Mouse (Mus musculus) limb, embryonic 13.5 days (tissue): ENCODE data around the gene Wfdc10. TPM values are rescaled to one million over a fixed set of nuclear protein-coding genes. Genes with fewer than 3 reads are reported as not detected.
"Not testable (repeated sequence)": the region's sequence is repeated elsewhere in the genome, so short reads cannot be mapped to it uniquely, and the experiment has no call there.

Experiments
- ATAC-seq: fragments of 200-750 bp; cut with Nextera tagmentation; 2 replicates; pipeline ENCODE4 v1.8.0; 2017; ENCODE audit warnings: low read depth, moderate number of reproducible peaks, moderate TSS enrichment; ENCODE audit not compliant: low FRiP score
- H3K27ac ChIP-seq: fragments of 300-500 bp; sonication (generic); 2 replicates; pipeline ENCODE4 v1.5.1; 2015; ENCODE audit warnings: inconsistent platforms, mild to moderate bottlenecking, moderate library complexity
- H3K27me3 ChIP-seq: fragments of 300-500 bp; sonication (generic); 2 replicates; pipeline ENCODE4 v1.6.1; 2015; ENCODE audit warnings: mild to moderate bottlenecking, inconsistent platforms
- H3K36me3 ChIP-seq: fragments of 300-500 bp; sonication (generic); 2 replicates; pipeline ENCODE4 v1.6.1; 2015; ENCODE audit warnings: inconsistent platforms, mild to moderate bottlenecking, moderate library complexity
- H3K4me1 ChIP-seq: fragments of 300-500 bp; sonication (generic); 2 replicates; pipeline ENCODE4 v1.6.1; 2015; ENCODE audit warnings: inconsistent platforms
- H3K4me2 ChIP-seq: fragments of 300-500 bp; sonication (generic); replicated peaks from 2 replicates; pipeline ENCODE4 v1.6.1; 2015; ENCODE audit warnings: inconsistent platforms, mild to moderate bottlenecking, moderate library complexity
- H3K4me3 ChIP-seq: fragments of 300-500 bp; sonication (generic); 2 replicates; pipeline ENCODE4 v1.5.1; 2015; ENCODE audit warnings: moderate library complexity, mild to moderate bottlenecking, inconsistent platforms
- H3K9ac ChIP-seq: fragments of 300-500 bp; sonication (generic); 2 replicates; pipeline ENCODE4 v1.6.1; 2015; ENCODE audit warnings: mild to moderate bottlenecking, inconsistent platforms
- H3K9me3 ChIP-seq: fragments of 300-500 bp; sonication (generic); 2 replicates; pipeline ENCODE4 v1.6.1; 2016; ENCODE audit warnings: inconsistent platforms
- WGBS: fragments of 180-500 bp; shearing (Covaris S2); methylation state at CpG from one replicate; pipeline ENCODE4 v1.1.7; 2015; 5-methylcytosine and 5-hydroxymethylcytosine counted together
- polyA plus RNA-seq: library from polyadenylated mRNA; unstranded; fragments of >200 nt; fragmentation: Nextera tagmentation; extraction: Ambion mirVana; gene quantifications from 2 replicates; pipeline ENCODE4 v1.2.1, GENCODE M21; 2015

Wfdc10 gene
- polyA plus RNA-seq = not detected in 2 replicates

GRCm38 (mm10) chr2:164655858-164656257 is at the start of gene Wfdc10:
Gene Wfdc10 (plus strand): TSS chr2:164656046.
- no peaks in the 10 kb centered on the region for H3K9me3 ChIP-seq
- H3K27ac ChIP-seq = no peak within 1 kb of the TSS
- H3K36me3 ChIP-seq = no peaks in the 10 kb centered on the region
- H3K4me1 ChIP-seq = no peaks in the 10 kb centered on the region
- no peak within 1 kb of the TSS for H3K9ac ChIP-seq
- no peak for ATAC-seq
- H3K4me2 ChIP-seq = no peak within 1 kb of the TSS
- peaks cover 9% of the 10 kb centered on the region; the same call in 1 of the 2 replicates for H3K27me3 ChIP-seq
- no peak within 1 kb of the TSS for H3K4me3 ChIP-seq
- 19% methylated on average over 11 of the region's 11 CpGs for WGBS

GRCm38 (mm10) chr2:164608781-164609180 is 47.1 kb upstream of the Wfdc10 start:
- no peak for ATAC-seq
- Histone ChIP-seq H3K27me3 (no peaks in the 10 kb centered on the region), H3K9ac (no peak overlapping the region), H3K9me3 (no peaks in the 10 kb centered on the region), H3K4me1 (no peaks in the 10 kb centered on the region), H3K4me2 (no peak overlapping the region), H3K36me3 (no peaks in the 10 kb centered on the region), H3K4me3 (no peak overlapping the region), H3K27ac (no peak overlapping the region)
- 69% methylated on average over 6 of the region's 6 CpGs for WGBS

GRCm38 (mm10) chr2:164613471-164613870 is 42.4 kb upstream of the Wfdc10 start, which contains the start of the genes Wfdc6b and Wfdc8:
Gene Wfdc6b (plus strand): TSS chr2:164613522.
Gene Wfdc8 (minus strand): TSS chr2:164613626.
- H3K4me2 ChIP-seq, H3K9ac ChIP-seq, H3K4me1 ChIP-seq, H3K9me3 ChIP-seq, ATAC-seq, H3K27ac ChIP-seq, H3K27me3 ChIP-seq, H3K4me3 ChIP-seq, H3K36me3 ChIP-seq: not testable (repeated sequence)
- WGBS = 61% methylated on average over 8 of the region's 8 CpGs

GRCm38 (mm10) chr2:164615386-164615785 is 40.5 kb upstream of the Wfdc10 start:
- Histone ChIP-seq H3K27me3 (no peaks in the 10 kb centered on the region), H3K36me3 (no peaks in the 10 kb centered on the region), H3K27ac (no peak overlapping the region), H3K4me2 (no peak overlapping the region), H3K9ac (no peak overlapping the region), H3K9me3 (no peaks in the 10 kb centered on the region), H3K4me3 (no peak overlapping the region), H3K4me1 (no peaks in the 10 kb centered on the region)
- no peak; the same call in 1 of the 2 replicates for ATAC-seq
- 89% methylated on average over 3 of the region's 3 CpGs for WGBS

- no peak overlapping the region for H3K27ac ChIP-seq
- no peak for ATAC-seq
- 76% methylated on average over 5 of the region's 5 CpGs for WGBS
Measured at GRCm38 (mm10) chr2:164619050-164619449, 36.8 kb upstream of the Wfdc10 start.

GRCm38 (mm10) chr2:164621775-164622174 is 34.1 kb upstream of the Wfdc10 start:
- 79% methylated on average over 4 of the region's 4 CpGs for WGBS

More at GRCm38 (mm10) chr2:164619050-164619449, 36.8 kb upstream of the Wfdc10 start:
- H3K9ac ChIP-seq = no peak overlapping the region
- H3K36me3 ChIP-seq = no peaks in the 10 kb centered on the region
- H3K4me1 ChIP-seq = no peaks in the 10 kb centered on the region
- no peaks in the 10 kb centered on the region for H3K27me3 ChIP-seq
- no peak overlapping the region for H3K4me2 ChIP-seq
- no peaks in the 10 kb centered on the region for H3K9me3 ChIP-seq
- no peak overlapping the region for H3K4me3 ChIP-seq

GRCm38 (mm10) chr2:164635266-164635665 is 20.6 kb upstream of the Wfdc10 start:
- ATAC-seq = no peak
- 76% methylated on average over 9 of the region's 9 CpGs for WGBS
- no peaks in the 10 kb centered on the region for H3K27me3 ChIP-seq

More at GRCm38 (mm10) chr2:164621775-164622174, 34.1 kb upstream of the Wfdc10 start:
- Histone ChIP-seq H3K4me2 (no peak overlapping the region), H3K36me3 (no peaks in the 10 kb centered on the region), H3K4me1 (no peaks in the 10 kb centered on the region), H3K27me3 (no peaks in the 10 kb centered on the region), H3K9ac (no peak overlapping the region), H3K9me3 (no peaks in the 10 kb centered on the region), H3K27ac (no peak overlapping the region), H3K4me3 (no peak overlapping the region)
- ATAC-seq = no peak

GRCm38 (mm10) chr2:164638696-164639095 is 17.1 kb upstream of the Wfdc10 start, which contains the start of gene Wfdc16:
Gene Wfdc16 (minus strand): TSS chr2:164638796.
- H3K4me2 ChIP-seq = no peak within 1 kb of the TSS
- no peaks in the 10 kb centered on the region for H3K9me3 ChIP-seq
- no peak within 1 kb of the TSS for H3K9ac ChIP-seq
- no peaks in the 10 kb centered on the region for H3K4me1 ChIP-seq
- 87% methylated on average over 3 of the region's 3 CpGs for WGBS
- no peak within 1 kb of the TSS for H3K27ac ChIP-seq
- no peaks in the 10 kb centered on the region for H3K36me3 ChIP-seq
- no peaks in the 10 kb centered on the region for H3K27me3 ChIP-seq
- no peak for ATAC-seq
- no peak within 1 kb of the TSS for H3K4me3 ChIP-seq

More at GRCm38 (mm10) chr2:164635266-164635665, 20.6 kb upstream of the Wfdc10 start:
- H3K27ac ChIP-seq = no peak overlapping the region
- no peak overlapping the region for H3K4me3 ChIP-seq
- H3K36me3 ChIP-seq = no peaks in the 10 kb centered on the region
- no peak overlapping the region for H3K9ac ChIP-seq
- no peaks in the 10 kb centered on the region for H3K4me1 ChIP-seq
- H3K4me2 ChIP-seq = no peak overlapping the region
- H3K9me3 ChIP-seq = no peaks in the 10 kb centered on the region

GRCm38 (mm10) chr2:164641129-164641528 is 14.7 kb upstream of the Wfdc10 start:
- no peak for ATAC-seq
- Histone ChIP-seq H3K36me3 (no peaks in the 10 kb centered on the region), H3K9ac (no peak overlapping the region), H3K4me3 (no peak overlapping the region), H3K27me3 (no peaks in the 10 kb centered on the region), H3K4me1 (no peaks in the 10 kb centered on the region), H3K4me2 (no peak overlapping the region), H3K9me3 (no peaks in the 10 kb centered on the region), H3K27ac (no peak overlapping the region)
- 65% methylated on average over 7 of the region's 7 CpGs for WGBS

- no peak for ATAC-seq
- Histone ChIP-seq H3K27ac (no peak overlapping the region), H3K27me3 (no peaks in the 10 kb centered on the region), H3K4me2 (no peak overlapping the region), H3K9me3 (no peaks in the 10 kb centered on the region), H3K36me3 (no peaks in the 10 kb centered on the region), H3K4me1 (no peaks in the 10 kb centered on the region), H3K4me3 (no peak overlapping the region), H3K9ac (no peak overlapping the region)
- 79% methylated on average over 13 of the region's 13 CpGs for WGBS
Measured at GRCm38 (mm10) chr2:164641881-164642673, 13.8 kb upstream of the Wfdc10 start.

- no peak within 1 kb of the TSS for H3K4me3 ChIP-seq
- ATAC-seq = no peak
- no peak within 1 kb of the TSS for H3K27ac ChIP-seq
- H3K36me3 ChIP-seq = no peaks in the 10 kb centered on the region
- H3K4me1 ChIP-seq = no peaks in the 10 kb centered on the region
- peaks cover 9% of the 10 kb centered on the region; the same call in 1 of the 2 replicates for H3K27me3 ChIP-seq
- H3K9ac ChIP-seq = no peak within 1 kb of the TSS
- H3K4me2 ChIP-seq = no peak within 1 kb of the TSS
- H3K9me3 ChIP-seq = no peaks in the 10 kb centered on the region
- 79% methylated on average over 9 of the region's 9 CpGs for WGBS
Measured at GRCm38 (mm10) chr2:164656483-164656882, 637 bp downstream of the Wfdc10 start, which contains the start of gene Wfdc9. Gene Wfdc9 (minus strand): TSS chr2:164656583.

- H3K36me3 ChIP-seq = no peaks in the 10 kb centered on the region
- H3K27me3 ChIP-seq = no peaks in the 10 kb centered on the region
- H3K4me1 ChIP-seq = no peaks in the 10 kb centered on the region
- ATAC-seq = no peak
- 88% methylated on average over 7 of the region's 7 CpGs for WGBS
- no peak overlapping the region for H3K4me3 ChIP-seq
- no peak overlapping the region for H3K27ac ChIP-seq
- no peaks in the 10 kb centered on the region for H3K9me3 ChIP-seq
- H3K4me2 ChIP-seq = no peak overlapping the region
- no peak overlapping the region for H3K9ac ChIP-seq
Measured at GRCm38 (mm10) chr2:164664851-164665250, 9.0 kb downstream of the Wfdc10 start.
